Mouse (Mus musculus): ENCODE data around the gene Eepd1. TPM values are rescaled to one million over a fixed set of nuclear protein-coding genes. Genes with fewer than 3 reads are reported as not detected.

The Eepd1 gene
- total RNA-seq, 2 experiments from 2014 or later, result 13.2 to 15.0 TPM

DNA sequence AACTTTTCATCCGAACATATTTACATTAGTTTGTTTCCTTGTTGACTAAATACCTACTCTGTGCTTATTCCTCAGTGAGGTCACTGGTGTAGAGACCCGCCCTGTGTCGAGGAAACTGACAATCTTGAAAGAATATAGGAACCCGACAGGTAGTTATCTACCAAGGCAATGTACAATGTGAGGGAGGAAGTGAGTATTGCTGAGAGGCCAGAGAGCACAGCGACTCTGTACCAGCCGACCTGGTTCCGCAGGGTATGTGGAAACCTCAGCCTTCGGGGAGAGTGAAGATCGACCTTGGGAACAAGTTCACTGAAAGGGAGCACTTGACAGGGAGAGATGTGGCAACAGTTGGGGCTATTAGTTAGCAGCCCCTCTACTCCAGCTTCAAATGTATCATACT lies 7.2 kb downstream of the Eepd1 start:
- DNase-seq (ENCODE audit: low spot score in 2 of 2), result no peak

DNA sequence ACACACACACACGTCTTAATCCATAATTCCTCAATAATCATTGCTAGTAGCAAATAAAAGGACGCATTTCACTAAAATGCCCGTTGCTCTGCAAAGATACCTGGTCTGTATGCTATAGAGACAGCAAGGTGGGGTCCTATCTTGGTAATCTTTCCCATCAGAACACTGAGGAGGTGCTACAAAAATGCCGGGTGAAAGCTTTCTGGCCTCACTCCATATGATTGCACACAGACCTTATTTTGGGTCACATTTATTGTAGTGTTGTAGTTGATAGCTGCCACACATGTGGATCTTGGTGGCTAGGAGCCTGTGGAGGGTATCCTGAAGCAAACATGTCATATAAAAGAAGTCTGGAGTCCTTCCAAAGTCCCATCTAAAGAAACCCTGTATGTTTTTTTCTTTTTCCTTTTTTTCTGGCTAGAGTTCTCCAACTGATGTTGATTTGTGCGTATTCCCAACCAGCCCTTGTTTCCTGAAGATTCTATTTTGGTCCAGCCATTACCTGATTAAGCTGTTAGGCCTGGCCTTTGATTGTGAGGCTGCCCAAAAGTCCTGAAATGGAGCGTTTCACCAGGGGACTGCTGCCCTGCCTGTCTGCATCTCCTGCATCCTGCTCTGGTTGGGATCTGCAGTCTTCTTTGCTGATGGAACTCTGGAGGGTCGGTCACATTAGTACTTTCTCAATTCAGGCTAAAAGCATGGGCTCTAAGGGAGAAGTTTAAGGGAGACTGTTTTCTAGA lies 8.0 kb downstream of the Eepd1 start:
- DNase-seq (ENCODE audit: low spot score in 2 of 2), result no peak

DNA sequence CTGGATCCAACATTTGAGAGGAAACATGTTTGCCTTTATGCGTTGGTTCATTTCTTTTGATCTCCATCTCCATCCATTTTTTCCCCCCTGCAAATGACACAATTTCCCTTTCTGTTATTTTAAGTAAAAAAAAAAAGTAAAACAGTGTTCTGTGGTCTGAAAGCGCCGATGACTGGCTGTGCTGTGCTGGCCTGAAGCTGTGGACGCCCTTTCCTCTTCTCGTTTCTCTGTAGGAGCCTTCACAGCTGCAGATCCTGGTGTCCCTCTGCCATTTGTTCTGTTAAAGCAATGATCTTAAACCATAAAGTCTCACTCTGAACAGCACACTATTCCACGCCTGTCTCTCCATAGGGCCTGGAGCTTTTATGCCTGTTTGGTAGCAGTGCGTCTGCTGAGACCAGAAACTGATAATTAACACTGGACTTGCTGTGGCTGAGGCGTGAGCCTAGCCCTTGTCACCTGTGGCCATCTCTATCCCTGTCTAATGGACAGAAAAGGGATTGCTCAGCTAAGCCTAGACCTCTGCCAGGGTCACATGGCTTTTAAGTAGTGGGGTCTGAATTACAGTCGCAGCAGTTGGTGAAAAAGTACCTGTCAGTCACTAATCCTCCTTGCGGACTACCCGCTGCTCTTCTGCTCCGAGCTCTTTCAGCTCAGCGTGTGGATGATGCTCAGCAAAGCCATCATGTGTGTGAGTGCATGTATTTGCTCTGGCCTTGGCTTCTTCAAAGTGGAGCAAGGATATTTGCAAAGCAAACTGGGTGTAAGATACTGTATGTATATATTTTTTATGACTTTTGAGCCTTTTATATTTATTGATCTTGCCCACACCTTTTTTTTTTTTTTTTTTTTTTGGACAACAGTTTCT lies 9.2 kb downstream of the Eepd1 start:
- DNase-seq (ENCODE audit: low spot score in 2 of 2), result no peak

DNA sequence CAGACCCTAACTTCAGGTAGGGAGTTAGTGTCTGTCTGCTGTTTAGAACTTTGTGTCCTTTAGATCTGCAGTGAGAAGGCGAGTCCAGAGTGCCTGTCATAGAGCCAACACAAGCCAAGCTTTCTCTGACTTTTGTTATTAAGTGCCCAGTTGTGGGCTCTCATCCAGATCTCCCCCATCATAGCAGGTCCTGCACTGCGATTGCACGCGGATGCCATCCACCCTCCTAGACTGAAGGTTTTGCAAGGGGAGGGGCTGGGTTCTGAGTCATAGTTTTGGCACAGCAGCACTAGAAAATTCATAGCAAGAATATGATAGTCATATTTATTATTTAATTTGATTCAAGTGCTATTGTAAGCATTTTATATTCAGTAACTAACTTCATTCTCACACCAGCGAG lies 12.6 kb downstream of the Eepd1 start:
- no peak for DNase-seq (ENCODE audit: low spot score in 2 of 2)

DNA sequence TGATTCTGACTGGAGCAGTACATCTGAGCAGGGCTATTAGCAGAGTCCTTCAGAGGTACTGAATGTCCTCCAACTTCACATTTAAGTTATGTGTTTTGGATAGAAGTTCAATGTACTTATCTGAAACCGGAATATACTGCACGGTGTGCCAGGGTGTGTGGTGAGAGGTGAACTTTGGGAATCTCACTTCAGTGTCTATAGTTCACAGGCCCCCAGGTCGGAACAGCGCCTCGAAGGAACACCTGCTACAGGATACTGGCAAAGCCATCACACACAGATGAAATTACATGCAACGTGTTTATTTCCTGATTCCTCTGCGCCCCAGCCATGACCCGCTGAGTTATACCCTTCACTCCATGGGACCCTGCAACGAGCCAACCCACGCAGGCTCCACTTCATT lies 14.3 kb downstream of the Eepd1 start:
- DNase-seq (ENCODE audit: low spot score in 2 of 2), result peak in 1 of 2 experiments; percentile 7

DNA sequence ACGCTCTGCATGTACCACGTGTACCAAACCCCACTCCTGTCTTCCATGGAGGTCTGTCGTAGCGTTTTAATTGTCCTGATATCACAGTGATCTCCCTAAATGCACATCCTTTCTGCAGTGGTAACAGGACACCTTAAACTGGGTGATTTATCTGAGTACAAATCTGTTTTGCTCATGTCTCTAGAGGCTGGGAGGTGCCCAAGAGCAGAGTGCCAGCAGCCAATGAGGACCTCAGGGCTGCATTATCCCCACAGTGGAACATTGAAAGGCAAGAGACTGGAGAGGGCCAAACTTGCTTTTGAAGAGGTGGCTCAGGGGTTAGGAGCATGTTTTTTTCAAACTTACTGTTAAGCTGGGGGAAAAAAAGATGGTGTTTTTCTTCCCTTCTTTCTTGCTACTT lies 14.8 kb downstream of the Eepd1 start:
- peak in 1 of 2 experiments; percentile 10 for DNase-seq (ENCODE audit: low spot score in 2 of 2)

DNA sequence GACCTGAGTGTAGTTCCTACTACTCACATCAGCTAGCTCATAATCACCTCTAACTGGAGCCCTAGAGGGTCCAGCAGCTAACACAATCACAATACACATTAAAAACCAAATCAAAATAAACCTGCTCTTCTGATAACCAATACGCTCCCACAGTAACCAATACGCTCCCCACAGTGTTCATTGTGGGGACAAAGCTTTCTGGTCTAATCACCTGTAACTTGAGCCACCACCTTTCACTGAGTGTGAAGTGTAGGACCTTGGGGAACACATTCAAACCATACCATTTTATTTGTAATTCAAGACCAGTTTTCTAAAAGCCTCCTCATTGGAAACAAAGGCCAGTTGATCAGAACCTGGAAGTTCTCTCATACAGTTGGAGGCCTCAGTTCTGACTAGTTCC lies 15.4 kb downstream of the Eepd1 start:
- DNase-seq (ENCODE audit: low spot score in 2 of 2), result no peak

DNA sequence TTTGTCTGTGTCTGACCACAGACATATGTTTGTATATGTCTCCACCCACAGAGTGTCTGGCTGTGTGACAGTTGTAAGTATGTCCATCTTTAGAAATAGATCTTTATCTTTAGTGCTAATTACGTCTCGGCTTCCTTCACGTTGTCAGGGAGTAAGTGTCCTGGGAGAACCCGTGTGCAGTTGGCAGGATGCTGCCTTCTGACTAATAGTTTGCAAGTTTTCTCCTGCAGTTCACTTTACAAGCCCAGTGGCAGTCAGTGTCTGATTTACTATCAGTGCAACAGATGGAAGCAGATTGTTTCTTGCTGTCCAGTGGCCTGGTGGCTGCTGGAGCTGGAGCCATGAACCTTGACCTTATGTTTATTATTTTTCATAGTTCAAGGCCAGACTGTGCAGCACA lies 17.4 kb downstream of the Eepd1 start:
- DNase-seq (ENCODE audit: low spot score in 2 of 2), result no peak

DNA sequence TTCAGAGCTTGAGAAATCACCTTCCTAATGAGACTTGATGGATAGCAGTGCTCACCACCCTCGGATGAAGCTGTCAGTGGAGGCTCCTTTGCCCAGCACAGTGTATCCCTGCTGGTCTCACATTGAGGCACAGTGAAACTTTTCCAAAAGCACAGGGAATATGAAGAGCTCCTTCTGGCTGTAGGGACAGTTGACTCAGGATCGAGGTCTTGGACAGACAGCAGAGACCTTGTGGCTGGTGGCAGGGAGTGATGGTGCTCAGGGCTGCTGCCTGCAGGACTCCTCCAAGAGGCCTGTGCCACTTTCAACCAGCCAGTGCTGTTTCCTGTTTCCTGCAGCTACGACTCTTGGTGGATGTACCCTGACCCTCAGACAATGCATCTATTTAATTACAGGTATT lies 18.0 kb downstream of the Eepd1 start:
- no peak for DNase-seq (ENCODE audit: low spot score in 2 of 2)

DNA sequence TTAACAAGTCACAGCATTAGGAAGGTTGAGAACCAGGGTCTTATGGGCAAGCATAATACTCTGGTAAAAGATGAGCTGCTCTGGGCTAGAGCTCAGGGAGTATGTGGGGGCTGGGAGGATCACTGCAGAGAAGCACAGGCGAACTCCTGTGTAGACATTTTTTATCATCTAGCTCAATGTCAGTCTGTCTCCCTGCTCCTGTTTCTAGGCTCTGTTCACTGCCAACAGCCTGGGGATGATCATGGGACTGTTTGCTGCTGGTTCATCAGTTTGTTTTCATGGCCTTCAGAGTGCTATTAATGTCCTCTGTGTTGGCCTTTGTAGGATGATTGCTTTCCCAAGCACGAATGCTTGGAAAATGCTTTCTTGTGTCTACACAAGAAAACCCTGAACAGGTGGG lies 18.7 kb downstream of the Eepd1 start:
- no peak for DNase-seq (ENCODE audit: low spot score in 2 of 2)

DNA sequence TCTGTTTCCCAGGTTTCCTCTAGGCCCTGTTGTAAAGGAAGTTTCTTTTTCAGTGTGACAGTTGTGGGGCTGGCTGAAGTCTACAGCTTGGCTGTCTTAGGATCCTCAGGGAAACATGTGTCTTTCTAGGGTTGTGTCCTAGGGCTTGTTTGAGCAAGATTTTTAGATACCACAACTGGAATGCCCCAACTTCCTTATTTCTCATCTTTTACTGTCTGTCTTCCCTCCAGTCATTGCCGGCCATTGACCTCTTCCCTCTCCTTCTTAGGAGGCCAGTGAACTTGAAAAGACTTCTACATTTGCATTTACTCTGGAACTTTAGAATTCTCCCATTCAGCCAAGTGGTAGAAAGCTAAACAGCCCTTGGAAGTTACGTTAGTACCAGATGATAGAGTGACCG lies 27.5 kb downstream of the Eepd1 start:
- no peak for DNase-seq (ENCODE audit: low spot score in 2 of 2)

DNA sequence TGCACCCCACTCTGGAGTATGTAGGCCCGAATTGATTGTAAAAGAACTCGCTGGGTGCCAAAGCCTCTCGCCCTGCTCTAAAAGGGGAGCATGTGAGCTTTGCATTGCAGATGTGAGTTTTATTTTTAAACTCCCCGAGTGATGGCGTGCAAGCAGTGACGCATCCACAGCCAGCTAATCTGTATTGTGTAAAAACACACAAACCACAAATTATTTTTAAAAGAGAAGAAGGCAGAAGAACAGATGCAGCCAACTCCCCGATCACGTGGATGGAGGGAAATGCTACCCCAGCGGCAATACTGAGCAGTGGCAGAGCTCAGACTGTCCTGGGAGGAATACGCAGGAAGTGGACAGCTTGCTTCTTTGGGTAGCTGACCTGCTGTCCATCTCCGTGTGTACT lies 29.2 kb downstream of the Eepd1 start:
- DNase-seq (ENCODE audit: low spot score in 2 of 2), result no peak

DNA sequence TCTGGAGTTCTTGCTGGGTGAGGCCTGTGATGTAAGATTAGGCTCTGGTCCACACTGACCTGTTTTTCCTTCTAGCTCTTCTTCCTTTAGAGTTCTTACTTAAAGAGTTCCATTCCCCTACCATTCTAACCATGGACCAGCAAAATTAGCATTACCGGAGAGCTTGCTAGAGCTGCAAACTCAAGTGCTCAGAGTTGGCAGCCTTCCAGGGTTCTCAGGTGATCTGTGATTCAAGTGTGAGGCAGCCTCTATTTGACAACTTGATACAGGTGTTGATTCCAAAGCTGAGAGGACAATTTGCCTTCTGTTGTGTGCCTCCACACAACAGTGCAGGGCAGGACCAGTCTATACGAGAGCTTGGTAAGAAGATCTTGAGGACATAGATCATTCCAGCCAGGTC lies 31.7 kb downstream of the Eepd1 start:
- DNase-seq (ENCODE audit: low spot score in 2 of 2), result no peak

DNA sequence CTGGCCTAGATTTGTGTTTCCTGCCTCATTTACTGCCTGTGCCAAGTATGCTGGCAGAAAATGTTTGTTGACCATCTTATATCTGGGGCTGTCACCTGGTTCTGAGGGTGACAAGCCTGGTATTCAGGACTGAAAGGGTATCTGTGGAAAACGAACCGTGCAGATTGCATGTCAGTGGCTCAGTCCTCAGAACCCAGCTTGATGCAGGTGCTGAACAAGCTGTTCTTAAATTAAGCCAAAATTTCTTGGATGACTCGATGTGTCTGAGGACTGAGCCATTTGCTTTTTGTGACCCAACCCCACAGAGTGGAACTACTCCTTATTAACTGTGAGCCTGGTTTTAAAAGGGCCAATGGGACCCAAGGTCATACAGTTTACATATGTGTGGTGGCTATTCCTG lies 32.2 kb downstream of the Eepd1 start:
- DNase-seq (ENCODE audit: low spot score in 2 of 2), result no peak

DNA sequence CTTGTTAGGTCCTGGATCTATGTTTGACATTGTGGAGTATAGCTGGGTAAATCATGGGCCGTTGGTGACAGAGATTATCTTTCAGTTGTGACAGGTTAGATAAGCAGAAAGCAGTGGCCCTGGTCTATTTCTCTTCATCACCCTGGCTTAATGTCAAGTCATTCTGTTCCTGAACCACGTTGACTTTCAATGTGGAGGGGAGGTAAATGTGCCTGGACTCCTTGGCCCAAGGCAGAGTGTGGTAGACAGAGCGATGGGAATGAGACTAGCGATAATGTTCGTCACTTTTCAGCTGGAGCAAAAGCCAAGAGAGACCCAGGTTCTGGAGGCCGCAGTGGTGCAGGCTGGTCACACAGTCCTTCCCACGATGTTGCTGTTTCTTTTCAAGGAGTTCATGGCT lies 35.3 kb downstream of the Eepd1 start:
- DNase-seq (ENCODE audit: low spot score in 2 of 2), result no peak

DNA sequence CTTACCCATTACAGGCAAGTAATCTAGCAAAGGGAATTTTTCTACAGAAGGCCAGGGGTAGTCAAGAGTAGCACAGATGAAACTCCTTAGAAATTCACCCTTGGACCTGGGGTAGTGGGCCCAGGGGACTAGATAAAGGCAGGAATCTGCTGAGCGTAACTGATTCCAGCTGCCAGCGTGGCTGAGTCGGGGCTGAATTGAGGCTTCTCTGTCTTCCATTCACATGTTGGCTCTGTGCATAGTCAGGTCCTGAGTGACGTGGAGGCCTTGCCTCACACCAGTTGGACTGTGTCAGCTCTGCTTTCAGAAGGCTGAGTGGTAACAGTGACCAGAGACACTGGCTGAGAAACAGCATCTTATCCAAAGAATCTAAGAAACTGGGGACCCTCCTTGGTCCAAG lies 36.6 kb downstream of the Eepd1 start:
- no peak for DNase-seq (ENCODE audit: low spot score in 2 of 2)

DNA sequence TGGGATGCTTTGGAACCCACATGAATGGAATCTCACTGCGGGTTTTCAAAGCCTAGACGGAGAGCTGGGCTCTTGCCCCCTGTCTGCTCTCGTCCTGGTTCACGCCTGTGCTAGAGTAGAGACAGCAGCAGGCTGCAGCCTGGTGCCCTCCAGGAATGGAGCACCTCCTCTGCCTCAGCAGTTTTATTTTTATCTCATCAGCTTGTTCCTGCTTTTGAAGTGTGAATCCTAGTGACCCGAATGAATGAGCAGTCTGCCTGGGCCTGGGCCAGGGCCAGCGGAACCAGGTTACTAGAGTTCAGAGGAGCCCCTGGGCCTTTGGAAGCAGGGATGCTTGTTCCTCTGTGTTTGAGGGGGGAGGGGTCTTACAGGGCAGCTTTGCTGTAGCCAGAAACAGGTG lies 37.8 kb downstream of the Eepd1 start:
- DNase-seq (ENCODE audit: low spot score in 2 of 2), result peak; percentile 31 to 32

DNA sequence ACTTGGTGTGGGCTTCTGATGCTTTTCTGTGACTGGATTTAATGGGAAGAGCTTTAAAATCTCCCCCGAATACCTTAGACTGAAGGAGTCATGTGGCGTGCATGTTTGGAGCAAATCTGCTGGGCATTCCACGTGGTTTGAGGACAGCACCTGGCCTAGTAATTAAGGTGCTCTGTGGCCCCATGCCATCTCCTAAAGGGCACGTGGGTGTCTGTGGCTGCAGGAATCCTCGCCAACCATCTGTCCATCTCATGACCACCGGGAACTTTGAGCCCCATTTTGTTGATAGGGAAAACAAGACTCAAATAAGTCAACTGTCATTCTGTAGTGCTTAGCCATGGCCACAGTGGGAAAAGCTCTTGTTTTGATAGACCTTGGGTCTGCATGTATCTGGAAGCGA lies 39.5 kb downstream of the Eepd1 start:
- DNase-seq (ENCODE audit: low spot score in 2 of 2), result no peak

DNA sequence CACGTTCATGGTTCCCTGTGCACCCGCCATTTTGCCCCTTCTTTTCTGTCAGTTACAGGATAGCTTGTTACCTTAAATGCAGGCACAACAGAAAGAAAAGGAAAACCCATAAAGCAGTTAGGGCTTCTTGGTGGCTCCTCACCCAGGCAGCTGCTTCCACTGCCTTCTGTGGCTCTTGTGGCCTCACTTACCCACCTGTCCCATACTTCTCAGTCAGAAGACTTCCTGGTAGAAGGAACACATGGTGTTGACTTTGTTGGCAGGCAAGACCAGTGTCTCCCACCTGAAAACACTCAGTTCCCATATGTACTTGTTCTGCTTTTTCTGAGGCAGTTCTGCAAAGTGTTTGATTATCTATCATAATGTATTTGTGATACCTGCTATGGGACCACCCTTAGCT lies 40.5 kb downstream of the Eepd1 start:
- DNase-seq (ENCODE audit: low spot score in 2 of 2), result no peak

DNA sequence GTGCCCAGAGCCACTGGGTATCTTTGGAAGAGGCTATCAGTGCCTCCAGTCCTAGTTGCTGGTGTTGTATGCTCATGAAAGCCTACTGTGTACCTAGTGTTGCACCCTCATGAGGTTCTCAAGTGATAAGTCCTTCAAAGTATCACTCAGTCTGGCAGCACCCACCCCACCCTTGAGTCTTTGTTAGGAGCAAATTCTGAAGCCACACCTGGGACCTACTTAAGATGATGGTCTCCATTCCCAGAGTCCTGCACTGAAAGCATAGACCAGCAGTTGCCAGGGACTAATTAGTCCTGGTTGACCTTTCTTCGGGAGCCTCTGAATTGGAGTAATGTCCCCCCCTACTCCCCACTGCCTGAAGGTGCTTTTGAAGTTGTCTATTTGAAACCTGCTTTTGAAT lies 45.2 kb downstream of the Eepd1 start:
- DNase-seq (ENCODE audit: low spot score in 2 of 2), result no peak

DNA sequence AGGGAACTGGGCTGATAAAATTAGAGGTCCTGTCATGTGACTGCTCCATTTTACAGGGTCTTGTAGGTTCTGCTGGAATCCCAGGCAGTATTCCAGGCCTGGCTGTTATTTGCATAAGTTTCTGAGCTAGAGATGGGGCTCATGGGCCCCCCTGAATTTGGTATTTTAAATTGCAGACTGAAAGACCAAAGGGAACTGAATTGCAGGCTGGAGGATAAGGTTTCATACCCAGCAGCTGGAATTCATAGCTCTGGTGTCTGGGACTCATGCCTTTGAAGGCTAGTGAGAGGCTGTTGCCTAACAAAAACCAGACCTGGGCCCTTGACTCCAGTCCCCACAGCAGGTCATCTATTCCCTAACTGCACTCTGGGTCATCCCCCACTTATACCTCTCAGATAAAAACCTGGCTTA lies 45.6 kb downstream of the Eepd1 start:
- no peak for DNase-seq (ENCODE audit: low spot score in 2 of 2)

DNA sequence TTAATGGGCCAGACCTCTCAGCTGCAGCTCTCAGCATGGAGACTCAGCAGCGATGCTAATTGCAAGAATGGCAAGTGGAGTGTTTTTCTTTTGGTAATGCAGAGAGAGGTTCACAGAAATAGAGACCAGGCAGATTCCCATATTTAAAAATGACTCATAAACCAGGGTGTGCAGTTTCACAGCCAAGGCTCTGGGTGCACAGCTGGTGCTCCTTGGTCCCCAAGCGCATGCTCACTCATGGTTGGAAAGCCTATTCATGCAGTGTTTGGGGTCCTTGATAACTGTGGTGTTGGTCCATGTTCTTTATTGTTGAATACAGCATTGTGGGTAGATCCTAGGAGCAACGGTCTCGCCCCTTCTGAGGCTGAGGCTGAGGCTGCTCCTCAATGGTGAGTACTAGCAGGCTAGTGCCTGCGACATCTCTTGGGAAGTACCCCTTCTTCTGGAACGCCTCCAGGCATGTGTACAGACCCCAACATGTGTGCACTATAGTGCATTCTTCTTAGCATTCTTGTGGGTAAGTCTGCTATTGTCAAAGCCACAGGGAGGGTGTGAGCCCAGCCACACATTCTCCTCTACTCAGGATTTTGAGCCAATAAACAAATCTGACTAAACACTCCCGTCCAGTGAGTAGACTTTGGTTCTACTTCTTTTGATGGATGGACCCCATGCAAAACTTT lies 46.2 kb downstream of the Eepd1 start:
- no peak for DNase-seq (ENCODE audit: low spot score in 2 of 2)
